Mouse (Mus musculus): ENCODE data around the gene Ppp1r9b.

GRCm38 (mm10) chr11:94974951-94975350 lies 15.9 kb upstream of the Ppp1r9b start:
- TF ChIP-seq GATA1 (IDR thresholded peaks at IDR 0.05; ENCODE audit: low read length) (no peak), TAL1 (IDR thresholded peaks at IDR 0.05; ENCODE audit: low read length) (no peak)
